Mouse (Mus musculus): ENCODE measurements around the gene Dscaml1.

DNA sequence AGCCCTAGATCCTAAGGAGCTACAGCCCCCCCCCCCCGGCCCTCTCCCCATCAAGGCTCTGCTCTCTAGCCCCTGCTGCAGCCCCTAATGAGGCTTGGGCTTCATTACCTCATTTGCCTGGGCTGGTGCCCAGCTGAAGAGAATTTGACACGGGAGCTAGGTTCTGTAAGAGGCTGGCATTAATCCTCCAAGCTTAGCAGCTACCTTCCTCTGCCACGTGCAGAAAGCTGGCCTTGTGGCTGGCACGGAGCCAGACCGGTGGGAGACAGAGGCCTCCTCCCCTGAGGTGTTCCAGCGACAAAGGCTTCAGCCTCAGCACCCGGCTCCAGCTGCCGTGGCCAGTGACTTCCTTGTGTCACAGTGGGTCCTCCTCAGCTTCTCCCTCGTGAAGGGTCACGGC is 206.1 kb downstream of the Dscaml1 start:
- TF ChIP-seq POLR2A (IDR thresholded peaks at IDR 0.05; ENCODE audit: low read depth, low read length) = no peak
- TF ChIP-seq CTCF (IDR thresholded peaks at IDR 0.05; ENCODE audit: extremely low read depth, insufficient read length, insufficient replicate concordance, low read depth, low read length) = no peak

Measured in small intestine, adult 2 months (tissue).